Mouse (Mus musculus) adrenal gland, adult 8-10 months (tissue): ENCODE data around the gene Osr1. TPM values are rescaled to one million over a fixed set of nuclear protein-coding genes. Genes with fewer than 3 reads are reported as not detected.
A peak's percentile ranks its signal among the peaks of the same experiment; 100 is the strongest.

Experiments
- DNase-seq: peaks from one replicate; pipeline ENCODE4 v3.0.0; 2022
- total RNA-seq, 4 experiments: library from RNA; stranded (reverse); gene quantifications; 2 replicates each; pipeline ENCODE4 v1.2.4; 2022

The Osr1 gene
- 1 to 10 TPM; 1.2 to 3.4 (median 2.3) TPM for total RNA-seq

- no peak for DNase-seq
Observed at GRCm38 (mm10) chr12:9569971-9570370, at the start of gene Osr1. Gene Osr1, plus strand, starts transcription at chr12:9570116.

- DNase-seq: no peak
Observed at GRCm38 (mm10) chr12:9550328-9550727, 19.6 kb upstream of the Osr1 start.

- no peak for DNase-seq
Observed at GRCm38 (mm10) chr12:9564956-9565355, 5.0 kb upstream of the Osr1 start.

- no peak for DNase-seq
Observed at GRCm38 (mm10) chr12:9570496-9570995, 630 bp downstream of the Osr1 start.

GRCm38 (mm10) chr12:9571276-9571940, 1.5 kb downstream of the Osr1 start:
- no peak for DNase-seq

GRCm38 (mm10) chr12:9572022-9572421, 2.1 kb downstream of the Osr1 start:
- no peak for DNase-seq

GRCm38 (mm10) chr12:9573682-9574081, 3.8 kb downstream of the Osr1 start:
- no peak for DNase-seq

- no peak for DNase-seq
Observed at GRCm38 (mm10) chr12:9574244-9574871, 4.4 kb downstream of the Osr1 start.

GRCm38 (mm10) chr12:9575158-9576042, 5.5 kb downstream of the Osr1 start:
- DNase-seq: no peak

GRCm38 (mm10) chr12:9576043-9576538, 6.2 kb downstream of the Osr1 start:
- no peak for DNase-seq

- DNase-seq: no peak
Observed at GRCm38 (mm10) chr12:9577610-9578009, 7.7 kb downstream of the Osr1 start.

GRCm38 (mm10) chr12:9578591-9578990, 8.7 kb downstream of the Osr1 start:
- no peak for DNase-seq

GRCm38 (mm10) chr12:9579301-9580030, 9.6 kb downstream of the Osr1 start:
- DNase-seq: no peak

- no peak for DNase-seq
Observed at GRCm38 (mm10) chr12:9580041-9580905, 10.4 kb downstream of the Osr1 start.

GRCm38 (mm10) chr12:9581011-9581410, 11.1 kb downstream of the Osr1 start:
- DNase-seq: no peak

- no peak for DNase-seq
Observed at GRCm38 (mm10) chr12:9581506-9581905, 11.6 kb downstream of the Osr1 start.

- no peak for DNase-seq
Observed at GRCm38 (mm10) chr12:9582248-9582995, 12.5 kb downstream of the Osr1 start.

- DNase-seq: no peak
Observed at GRCm38 (mm10) chr12:9583380-9583779, 13.5 kb downstream of the Osr1 start.

- peak; percentile 28 for DNase-seq
Observed at GRCm38 (mm10) chr12:9584366-9585084, 14.6 kb downstream of the Osr1 start.

- DNase-seq: no peak
Observed at GRCm38 (mm10) chr12:9585085-9585453, 15.2 kb downstream of the Osr1 start.
